9 mouse cellular contexts compared by ENCODE assay signal in genomic region chr2:6366521-6366928, GRCm38 (mm10). TPM values are rescaled to one million over a fixed set of nuclear protein-coding genes. Genes with fewer than 3 reads are reported as not detected.
A peak's percentile ranks its signal among the peaks of the same experiment; 100 is the strongest.
DNase-seq lines count a peak whose midpoint lies in the region; ATAC-seq lines count a peak whose summit lies in the region.
"Had no signal": no experiment of that assay in that cellular context is flagged by ENCODE, and none has a peak within 500 bp of the region (broad histone marks: within the 10 kb centered on the region; RNA-seq: fewer than 3 reads in every experiment).

No protein-coding gene starts in this region.

- H3K9me3 ChIP-seq in midbrain, embryonic 13.5 days = no peaks in the 10 kb centered on the region
- no peaks in the 10 kb centered on the region for H3K9me3 ChIP-seq in midbrain, embryonic 11.5 days (ENCODE audit: control insufficient read depth, low read length)
- no peaks in the 10 kb centered on the region for H3K9me3 ChIP-seq in intestine, embryonic 14.5 days (ENCODE audit: control insufficient read depth, low read length)

- no peak for ATAC-seq in midbrain, embryonic 13.5 days
- ATAC-seq in midbrain, embryonic 11.5 days (ENCODE audit: low FRiP score) = no peak
- no peak for ATAC-seq in intestine, embryonic 14.5 days (replicated peaks; ENCODE audit: low FRiP score, low TSS enrichment, low read depth)

- no peak overlapping the region for H3K9ac ChIP-seq in midbrain, embryonic 13.5 days (replicated peaks)
- no peak overlapping the region for H3K9ac ChIP-seq in midbrain, embryonic 11.5 days (ENCODE audit: low read length)
- H3K9ac ChIP-seq in intestine, embryonic 14.5 days (ENCODE audit: low read length) = no peak overlapping the region

- no peak overlapping the region for H3K4me2 ChIP-seq in midbrain, embryonic 13.5 days (replicated peaks)
- H3K4me2 ChIP-seq in midbrain, embryonic 11.5 days = no peak overlapping the region
- no peak overlapping the region for H3K4me2 ChIP-seq in intestine, embryonic 14.5 days (ENCODE audit: low read length)

- H3K27me3 ChIP-seq in midbrain, embryonic 13.5 days = no peaks in the 10 kb centered on the region
- no peaks in the 10 kb centered on the region for H3K27me3 ChIP-seq in midbrain, embryonic 11.5 days (ENCODE audit: control insufficient read depth, insufficient read depth, low read length)
- H3K27me3 ChIP-seq in intestine, embryonic 14.5 days (replicated peaks; ENCODE audit: control insufficient read depth, insufficient read depth, low read length) = no peaks in the 10 kb centered on the region
- H3K27me3 ChIP-seq in splenic B cell, adult 2 months (ENCODE audit: control insufficient read depth, insufficient read depth, low read length, poor library complexity, severe bottlenecking) = no peaks in the 10 kb centered on the region

- peak overlapping the region; percentile 30; the same call in 1 of the 2 replicates for H3K27ac ChIP-seq in midbrain, embryonic 13.5 days
- no peak overlapping the region for H3K27ac ChIP-seq in midbrain, embryonic 11.5 days (ENCODE audit: low read depth, low read length)
- peak overlapping the region; percentile 59 for H3K27ac ChIP-seq in intestine, embryonic 14.5 days (ENCODE audit: low read depth)

- H3K36me3 ChIP-seq in midbrain, embryonic 13.5 days = no peaks in the 10 kb centered on the region
- H3K36me3 ChIP-seq in midbrain, embryonic 11.5 days (ENCODE audit: control insufficient read depth, insufficient read depth, low read length) = no peaks in the 10 kb centered on the region
- no peaks in the 10 kb centered on the region for H3K36me3 ChIP-seq in intestine, embryonic 14.5 days (ENCODE audit: control insufficient read depth, insufficient read depth, low read length)
- H3K36me3 ChIP-seq in splenic B cell, adult 2 months (ENCODE audit: control insufficient read depth, insufficient read depth, low read length, poor library complexity, severe bottlenecking) = no peaks in the 10 kb centered on the region

- H3K4me3 ChIP-seq in midbrain, embryonic 13.5 days (replicated peaks) = no peak overlapping the region
- H3K4me3 ChIP-seq in midbrain, embryonic 11.5 days (ENCODE audit: low read depth, low read length) = no peak overlapping the region
- no peak overlapping the region for H3K4me3 ChIP-seq in intestine, embryonic 14.5 days (ENCODE audit: low read depth, low read length)

- peaks cover 31% of the 10 kb centered on the region for H3K4me1 ChIP-seq in midbrain, embryonic 13.5 days (replicated peaks)
- H3K4me1 ChIP-seq in midbrain, embryonic 11.5 days (ENCODE audit: control insufficient read depth, insufficient read depth, low read length) = no peaks in the 10 kb centered on the region; the same call in 1 of the 2 replicates
- H3K4me1 ChIP-seq in intestine, embryonic 14.5 days (replicated peaks; ENCODE audit: control insufficient read depth, insufficient read depth, low read length) = peaks cover 27% of the 10 kb centered on the region

- 70% methylated on average over 9 of the region's 9 CpGs for WGBS in midbrain, embryonic 13.5 days
- WGBS in midbrain, embryonic 11.5 days = 88% methylated on average over 9 of the region's 9 CpGs
- 65% methylated on average over 9 of the region's 9 CpGs for WGBS in intestine, embryonic 14.5 days

- DNase-seq in midbrain, embryonic 11.5 days (ENCODE audit: low spot score, missing footprints) = no peak
- DNase-seq in c-Kit-positive CD71-negative TER-119-negative erythroid progenitor cells, embryonic 14.5 days (ENCODE audit: low read depth) = peak; percentile 46
- DNase-seq in intestine, embryonic 14.5 days (ENCODE audit: low spot score) = no peak
- DNase-seq in splenic B cell, adult 2 months (ENCODE audit: low read depth, low spot score) = peak; percentile 23
- no peak for DNase-seq in cerebellum, postnatal 36 days
- no peak for DNase-seq in adrenal gland, postnatal 10 days
- DNase-seq: adrenal gland, adult 8-10 months; lung, postnatal 14 days had no signal

RNA-seq across cellular contexts. Expression of gene Usp6nl, which starts 44.1 kb away (rescaled TPM):
- 8.5 and 8.6 TPM in 2 replicates for polyA plus RNA-seq in midbrain, embryonic 13.5 days (2015; fragmentation: Nextera tagmentation; extraction: Ambion mirVana)
- polyA plus RNA-seq in midbrain, embryonic 11.5 days (2014; fragmentation: Nextera tagmentation; extraction: Ambion mirVana) = 15.9 and 18.2 TPM in 2 replicates
- polyA plus RNA-seq in intestine, embryonic 14.5 days (2014; fragmentation: Nextera tagmentation; extraction: Ambion mirVana) = 14.1 and 14.4 TPM in 2 replicates
- 10 to 100 TPM; 27.1 to 28.7 TPM for total RNA-seq in adrenal gland, postnatal 10 days (2021)

Comparison
In these comparisons a context has a peak if more than half of its experiments do, and no peak if none do; other contexts are left out.
1. DNase-seq: peak in c-Kit-positive CD71-negative TER-119-negative erythroid progenitor cells, embryonic 14.5 days (single experiment) and splenic B cell, adult 2 months (single experiment); none in midbrain, embryonic 11.5 days (single experiment), intestine, embryonic 14.5 days (single experiment), cerebellum, postnatal 36 days (0 of 2) and adrenal gland, postnatal 10 days (single experiment).